Mouse (Mus musculus): ENCODE results near the gene Rpl10a. TPM values are rescaled to one million over a fixed set of nuclear protein-coding genes. Genes with fewer than 3 reads are reported as not detected.
A peak's percentile ranks its signal among the peaks of the same experiment; 100 is the strongest.
"Not testable (repeated sequence)": the region's sequence is repeated elsewhere in the genome, so short reads cannot be mapped to it uniquely, and the experiment has no call there.

Gene Rpl10a
- polyA plus RNA-seq, 1 experiment from 2014 or later: 341 TPM

DNA sequence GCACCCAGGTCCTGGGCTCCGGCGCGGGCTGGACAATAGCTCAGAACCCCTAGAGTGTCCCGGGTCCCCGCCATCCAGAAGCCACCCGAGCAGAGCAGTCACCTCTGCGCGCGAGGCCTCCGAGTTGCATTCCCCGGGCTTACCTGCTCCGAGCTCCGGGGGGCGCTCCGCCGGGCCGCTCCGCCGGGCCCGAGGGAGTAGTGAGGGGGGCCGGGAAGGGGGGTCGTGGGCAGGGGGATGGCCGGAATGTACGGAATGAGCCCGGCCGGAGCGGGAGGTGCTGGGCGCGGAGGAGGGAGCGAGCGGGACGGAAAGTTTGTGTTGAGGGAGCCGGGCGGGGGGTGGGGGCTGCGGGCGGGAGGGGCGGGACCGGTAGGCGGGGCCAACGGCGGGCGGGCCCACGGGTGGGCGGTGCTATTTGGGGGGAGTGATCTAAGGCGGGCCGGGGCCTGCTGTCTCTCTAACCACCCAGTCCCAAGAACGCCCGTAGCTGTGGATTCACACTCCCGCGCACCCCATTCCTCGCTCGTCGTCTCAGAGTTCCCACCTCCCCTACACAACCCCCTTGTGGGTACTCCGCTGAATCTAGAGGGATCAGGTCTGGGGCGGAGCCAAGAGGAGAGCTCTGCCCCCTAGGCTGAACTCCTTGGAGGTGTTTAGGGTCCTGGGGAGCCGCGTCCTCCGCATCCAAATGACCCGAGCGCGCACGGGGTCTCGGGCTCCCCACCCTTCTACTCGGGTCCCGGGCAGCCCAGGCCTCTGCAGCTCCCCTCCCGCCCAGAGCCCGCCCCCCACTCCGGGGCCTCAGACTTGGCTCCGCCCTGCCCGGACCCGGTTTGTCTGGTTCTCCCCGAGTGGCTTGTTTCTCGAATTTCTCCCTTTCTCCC lies 22.4 kb downstream of the Rpl10a start, which contains the start of gene Tead3:
Gene Tead3, minus strand, starts transcription at position 352 of the 887 bp plus-strand sequence.
- Histone ChIP-seq H3K4me3 (peak within 1 kb of the TSS; percentile 65), H3K27me3 (replicated peaks) (peaks cover 38% of the 10 kb centered on the region), H3K4me2 (replicated peaks) (peak within 1 kb of the TSS; percentile 94), H3K9me3 (no peaks in the 10 kb centered on the region), H3K4me1 (peaks cover 41% of the 10 kb centered on the region), H3K36me3 (no peaks in the 10 kb centered on the region), H3K9ac (peak within 1 kb of the TSS; percentile 79), H3K27ac (no peak within 1 kb of the TSS; the same call in 1 of the 2 replicates)
- ATAC-seq (ENCODE audit: low FRiP score, low read depth): peak; percentile 66
- WGBS: under 1% methylated on average over 59 of the region's 73 CpGs

DNA sequence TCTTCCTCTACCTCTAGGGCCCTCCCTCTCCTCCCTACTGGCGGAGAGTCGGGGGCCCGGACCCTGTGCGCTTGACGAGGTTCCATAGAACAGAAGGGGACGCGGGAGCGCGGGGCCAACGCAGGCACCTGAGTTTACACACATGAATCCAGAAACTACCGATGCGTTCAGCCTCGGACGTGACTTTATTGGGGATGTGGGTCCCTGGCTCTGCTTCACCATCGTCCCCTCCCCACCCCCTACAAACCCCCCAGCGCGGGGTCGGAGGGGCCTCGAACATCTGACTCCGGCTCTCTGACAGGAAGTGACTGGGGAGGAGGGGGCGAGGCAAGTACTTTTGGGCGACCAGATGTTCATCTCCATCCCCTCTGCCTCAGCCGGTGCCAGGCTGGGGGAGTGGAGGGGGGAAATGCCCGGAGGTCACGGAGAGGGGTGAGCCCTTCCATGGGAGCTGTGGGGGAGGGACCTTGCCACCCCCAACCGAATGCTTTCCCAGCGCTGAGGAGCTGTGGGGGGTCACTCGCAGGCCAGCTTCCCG lies 23.2 kb downstream of the Rpl10a start:
- ATAC-seq (ENCODE audit: low FRiP score, low read depth): peak; percentile 17; the same call in 1 of the 2 replicates
- under 1% methylated on average over 29 of the region's 29 CpGs for WGBS
- Histone ChIP-seq H3K36me3 (no peaks in the 10 kb centered on the region), H3K4me1 (peaks cover 34% of the 10 kb centered on the region), H3K27ac (no peak overlapping the region), H3K4me2 (replicated peaks) (peak overlapping the region; percentile 94), H3K4me3 (peak overlapping the region; percentile 65), H3K9me3 (no peaks in the 10 kb centered on the region), H3K9ac (peak overlapping the region; percentile 79), H3K27me3 (replicated peaks) (peaks cover 31% of the 10 kb centered on the region)

DNA sequence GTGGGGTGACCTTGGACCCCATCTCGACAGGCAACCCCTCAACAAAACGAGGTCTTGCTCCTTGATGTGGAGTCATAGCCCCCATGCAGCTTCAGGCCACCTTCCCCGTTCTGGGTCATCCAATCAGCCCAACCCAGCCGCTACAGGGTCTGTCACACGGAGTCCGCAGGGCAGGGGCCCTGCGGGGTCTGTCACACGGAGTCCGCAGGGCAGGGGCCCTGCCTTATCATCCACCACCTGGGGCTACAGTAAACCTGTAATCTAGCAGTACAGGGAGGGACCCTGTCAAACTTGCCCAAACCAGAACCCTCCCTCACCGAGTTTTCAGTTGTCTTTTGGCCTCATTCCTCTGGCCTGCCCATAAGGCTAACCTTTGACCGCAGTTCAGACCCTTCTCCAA lies 23.7 kb downstream of the Rpl10a start:
- Histone ChIP-seq H3K4me2 (replicated peaks) (peak overlapping the region; percentile 94), H3K4me1 (peaks cover 34% of the 10 kb centered on the region), H3K27me3 (replicated peaks) (peaks cover 28% of the 10 kb centered on the region), H3K36me3 (no peaks in the 10 kb centered on the region), H3K27ac (no peak overlapping the region), H3K4me3 (peak overlapping the region; percentile 65), H3K9ac (no peak overlapping the region), H3K9me3 (no peaks in the 10 kb centered on the region)
- 4% methylated on average over 11 of the region's 11 CpGs for WGBS
- ATAC-seq (ENCODE audit: low FRiP score, low read depth): no peak

DNA sequence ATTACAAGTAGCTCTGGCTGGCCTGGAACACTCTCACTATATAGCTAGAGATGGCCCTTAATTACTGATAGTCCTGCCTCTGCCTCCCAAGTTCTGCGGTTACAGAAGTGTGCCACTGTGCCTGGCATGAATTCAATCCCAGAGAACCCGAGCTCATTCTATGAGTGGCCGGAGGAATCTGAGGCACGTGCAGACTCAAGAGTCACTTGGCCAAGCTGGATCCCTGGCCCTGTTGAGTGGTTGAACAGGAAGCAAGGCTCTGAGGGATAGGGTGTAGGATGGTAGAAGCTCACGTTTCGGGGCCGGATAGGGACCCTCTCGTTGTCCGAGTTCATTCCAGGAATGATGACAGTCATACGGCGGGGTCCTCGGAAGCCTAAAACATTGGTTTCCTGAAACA lies 27.6 kb downstream of the Rpl10a start:
- WGBS: 89% methylated on average over 12 of the region's 12 CpGs
- Histone ChIP-seq H3K27me3 (replicated peaks) (peaks cover 49% of the 10 kb centered on the region), H3K36me3 (no peaks in the 10 kb centered on the region), H3K4me1 (peaks cover 11% of the 10 kb centered on the region), H3K9me3 (no peaks in the 10 kb centered on the region), H3K9ac (no peak overlapping the region), H3K27ac (no peak overlapping the region), H3K4me3 (no peak overlapping the region), H3K4me2 (replicated peaks) (no peak overlapping the region)
- ATAC-seq (ENCODE audit: low FRiP score, low read depth): no peak

DNA sequence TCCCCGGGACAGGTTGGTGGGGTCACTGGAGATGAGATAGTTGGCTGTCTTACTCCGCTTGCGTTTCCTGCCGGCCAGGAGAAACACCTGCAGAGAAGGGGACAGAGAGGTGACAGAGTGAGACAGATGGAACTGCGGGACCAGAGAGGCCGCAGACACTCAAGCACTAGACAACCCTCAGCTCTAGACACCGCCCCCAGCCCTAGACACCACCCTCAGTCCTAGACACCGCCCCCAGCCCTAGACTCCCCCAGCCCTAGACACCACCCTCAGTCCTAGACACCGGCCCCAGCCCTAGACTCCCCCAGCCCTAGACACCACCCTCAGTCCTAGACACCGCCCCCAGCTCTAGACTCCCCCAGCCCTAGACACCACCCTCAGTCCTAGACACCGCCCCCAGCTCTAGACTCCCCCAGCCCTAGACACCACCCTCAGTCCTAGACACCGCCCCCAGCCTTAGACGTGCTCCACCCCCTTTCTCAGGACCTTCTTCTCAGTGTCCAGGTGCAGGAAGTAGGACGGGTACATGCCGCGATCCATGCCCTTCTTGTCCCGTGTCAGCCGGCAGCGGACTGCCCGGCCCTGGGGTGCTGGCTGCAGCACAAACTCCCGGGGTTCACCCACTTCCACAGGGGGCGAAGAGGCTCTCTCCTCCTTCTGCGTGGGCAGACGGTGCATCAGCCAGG lies 30.4 kb downstream of the Rpl10a start:
- Histone ChIP-seq H3K27me3 (replicated peaks) (peaks cover 56% of the 10 kb centered on the region), H3K4me1 (peaks cover 11% of the 10 kb centered on the region)
- not testable (repeated sequence) for H3K36me3 ChIP-seq; H3K27ac ChIP-seq; ATAC-seq (ENCODE audit: low FRiP score, low read depth); H3K4me2 ChIP-seq (replicated peaks); H3K4me3 ChIP-seq; H3K9ac ChIP-seq; H3K9me3 ChIP-seq
- WGBS: 14% methylated on average over 22 of the region's 24 CpGs

DNA sequence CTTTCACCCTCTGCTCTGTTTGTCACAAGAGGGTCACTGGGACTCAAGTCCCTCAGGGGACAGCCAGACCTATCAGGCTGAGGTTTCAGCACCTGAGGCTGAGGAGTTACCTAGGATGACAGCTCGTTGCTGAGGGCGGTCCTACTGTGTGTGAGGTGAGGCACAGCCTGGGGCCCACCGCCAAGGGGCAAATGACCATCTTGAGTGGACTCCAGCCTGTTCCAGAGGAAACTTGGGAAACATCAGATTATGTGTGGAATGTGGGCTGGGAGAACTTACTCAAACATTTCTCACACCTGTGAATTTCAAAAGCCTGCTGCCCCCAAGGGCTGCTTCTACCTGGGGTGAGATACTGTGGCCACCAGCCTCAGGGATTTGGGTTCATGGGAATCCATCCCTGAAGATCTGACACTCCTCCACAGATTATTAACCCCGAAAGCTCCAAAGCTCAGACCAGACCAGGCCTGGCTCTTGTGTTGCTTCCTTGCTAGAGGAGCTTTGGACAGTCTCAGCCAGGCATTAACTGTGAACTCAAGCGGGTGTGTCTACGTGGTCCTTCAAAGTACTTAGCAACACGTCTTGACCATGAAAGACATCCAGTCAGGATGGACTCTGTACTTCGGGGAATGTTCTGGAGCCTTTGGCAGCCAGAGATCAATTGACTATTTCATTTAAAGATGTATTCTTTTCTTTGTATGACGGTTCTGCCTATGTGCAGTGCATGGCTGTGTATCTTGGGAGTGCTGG lies 32.4 kb downstream of the Rpl10a start:
- H3K4me2 ChIP-seq (replicated peaks): no peak overlapping the region
- no peaks in the 10 kb centered on the region for H3K9me3 ChIP-seq
- H3K27ac ChIP-seq: no peak overlapping the region
- WGBS: 79% methylated on average over 9 of the region's 9 CpGs
- H3K36me3 ChIP-seq: no peaks in the 10 kb centered on the region
- peaks cover 75% of the 10 kb centered on the region for H3K27me3 ChIP-seq (replicated peaks)
- H3K4me3 ChIP-seq: no peak overlapping the region
- no peak for ATAC-seq (ENCODE audit: low FRiP score, low read depth)
- H3K9ac ChIP-seq: no peak overlapping the region
- peaks cover 19% of the 10 kb centered on the region for H3K4me1 ChIP-seq

DNA sequence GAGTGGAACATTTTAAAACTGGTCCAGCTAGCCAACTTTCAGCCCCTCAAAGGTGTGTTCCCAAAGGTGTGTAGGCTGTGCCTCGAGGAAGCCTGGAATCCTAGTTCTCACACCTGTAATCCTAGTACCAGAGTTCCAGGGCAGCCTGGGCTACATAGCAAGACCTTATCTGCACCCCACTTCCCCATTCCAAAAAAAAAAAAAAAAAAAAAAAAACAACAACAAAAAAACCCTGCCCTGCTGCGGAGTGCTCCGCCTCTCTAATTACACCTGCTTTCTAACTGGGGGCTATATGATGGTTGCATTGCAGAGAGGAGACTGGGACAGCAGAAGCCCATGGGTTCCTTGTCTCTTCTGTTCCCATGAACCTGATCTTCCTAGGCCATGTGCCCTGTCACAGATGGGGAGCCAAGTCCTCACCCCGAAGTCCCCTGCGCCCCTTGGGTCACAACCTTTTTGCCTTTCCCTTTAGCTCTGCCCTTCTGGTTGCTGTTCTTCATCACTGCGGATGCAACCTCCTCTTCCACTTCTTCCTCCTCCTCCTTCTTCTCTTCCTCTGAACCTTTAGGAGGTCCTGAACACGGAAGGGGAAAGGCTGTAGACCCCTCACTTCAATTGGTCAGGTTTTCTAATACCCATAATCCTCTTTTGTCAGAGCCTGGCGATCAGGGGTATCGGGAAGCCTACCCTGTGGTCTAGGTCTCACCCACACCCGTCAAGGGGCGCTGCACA lies 33.8 kb downstream of the Rpl10a start:
- peaks cover 19% of the 10 kb centered on the region for H3K4me1 ChIP-seq
- 26% methylated on average over 11 of the region's 11 CpGs for WGBS
- peak overlapping the region; percentile 65 for H3K4me2 ChIP-seq (replicated peaks)
- no peaks in the 10 kb centered on the region for H3K9me3 ChIP-seq
- H3K9ac ChIP-seq: peak overlapping the region; percentile 35
- ATAC-seq (ENCODE audit: low FRiP score, low read depth): no peak
- no peak overlapping the region for H3K27ac ChIP-seq
- H3K4me3 ChIP-seq: peak overlapping the region; percentile 31
- peaks cover 80% of the 10 kb centered on the region for H3K27me3 ChIP-seq (replicated peaks)
- no peaks in the 10 kb centered on the region for H3K36me3 ChIP-seq

DNA sequence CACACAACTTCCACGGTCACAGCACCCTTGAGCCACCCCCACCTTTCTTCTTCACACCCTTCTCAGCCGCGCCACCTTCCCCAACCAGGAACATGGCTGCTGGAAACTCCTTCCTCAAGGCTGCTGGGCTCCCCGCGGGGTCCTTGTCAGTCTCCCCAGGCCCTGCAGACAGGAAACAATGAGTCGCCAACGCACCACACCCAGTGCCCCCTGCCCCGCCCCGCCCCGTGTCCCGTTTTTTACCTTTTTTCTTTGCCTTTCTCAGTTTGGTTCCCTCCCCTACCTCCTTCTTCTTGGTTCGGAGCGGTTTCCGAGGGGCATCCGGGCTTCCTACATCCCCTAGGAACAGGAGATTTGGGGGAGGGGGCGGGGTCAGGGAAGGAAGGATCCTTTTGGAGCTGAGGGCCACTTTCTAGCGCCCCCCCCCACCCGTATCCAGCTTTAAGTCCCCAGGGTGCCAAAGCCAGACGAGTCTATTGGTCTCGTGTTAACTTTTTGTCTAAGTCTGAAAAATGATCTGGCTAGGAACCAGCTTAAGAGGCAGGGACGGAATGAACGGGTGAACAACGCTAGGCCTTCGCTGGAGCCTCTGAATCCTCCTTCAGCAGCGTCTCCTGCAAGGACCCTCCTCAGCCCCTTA lies 34.5 kb downstream of the Rpl10a start:
- no peak for ATAC-seq (ENCODE audit: low FRiP score, low read depth)
- H3K9me3 ChIP-seq: no peaks in the 10 kb centered on the region
- H3K27me3 ChIP-seq (replicated peaks): peaks cover 82% of the 10 kb centered on the region
- under 1% methylated on average over 25 of the region's 25 CpGs for WGBS
- no peaks in the 10 kb centered on the region for H3K36me3 ChIP-seq
- peak overlapping the region; percentile 65 for H3K4me2 ChIP-seq (replicated peaks)
- peaks cover 19% of the 10 kb centered on the region for H3K4me1 ChIP-seq
- peak overlapping the region; percentile 35 for H3K9ac ChIP-seq
- H3K27ac ChIP-seq: no peak overlapping the region
- peak overlapping the region; percentile 31 for H3K4me3 ChIP-seq

DNA sequence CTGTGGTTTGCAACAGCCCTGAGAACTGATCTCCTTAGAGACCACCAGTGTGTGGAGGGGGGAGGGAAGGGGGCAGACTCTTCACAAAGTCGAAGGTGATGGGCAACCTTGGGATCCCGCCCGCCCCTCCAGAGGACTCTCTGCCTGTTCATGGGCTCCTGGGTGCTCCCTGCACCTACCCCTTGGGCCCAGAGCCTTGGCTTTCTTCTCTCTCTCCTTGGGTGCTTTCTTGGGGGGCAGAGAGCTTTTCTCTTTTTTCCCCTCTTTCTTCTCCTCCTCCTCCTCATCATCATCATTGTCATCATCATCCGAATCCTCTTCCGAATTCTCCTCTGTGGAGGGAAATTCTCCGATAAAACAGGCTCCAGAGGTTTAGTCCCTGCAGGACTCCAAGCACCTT lies 35.2 kb downstream of the Rpl10a start:
- H3K9ac ChIP-seq: no peak overlapping the region
- H3K9me3 ChIP-seq: no peaks in the 10 kb centered on the region
- no peak for ATAC-seq (ENCODE audit: low FRiP score, low read depth)
- peaks cover 19% of the 10 kb centered on the region for H3K4me1 ChIP-seq
- no peak overlapping the region for H3K4me3 ChIP-seq
- 5% methylated on average over 6 of the region's 6 CpGs for WGBS
- no peaks in the 10 kb centered on the region for H3K36me3 ChIP-seq
- H3K27me3 ChIP-seq (replicated peaks): peaks cover 75% of the 10 kb centered on the region
- H3K4me2 ChIP-seq (replicated peaks): peak overlapping the region; percentile 65
- H3K27ac ChIP-seq: no peak overlapping the region

DNA sequence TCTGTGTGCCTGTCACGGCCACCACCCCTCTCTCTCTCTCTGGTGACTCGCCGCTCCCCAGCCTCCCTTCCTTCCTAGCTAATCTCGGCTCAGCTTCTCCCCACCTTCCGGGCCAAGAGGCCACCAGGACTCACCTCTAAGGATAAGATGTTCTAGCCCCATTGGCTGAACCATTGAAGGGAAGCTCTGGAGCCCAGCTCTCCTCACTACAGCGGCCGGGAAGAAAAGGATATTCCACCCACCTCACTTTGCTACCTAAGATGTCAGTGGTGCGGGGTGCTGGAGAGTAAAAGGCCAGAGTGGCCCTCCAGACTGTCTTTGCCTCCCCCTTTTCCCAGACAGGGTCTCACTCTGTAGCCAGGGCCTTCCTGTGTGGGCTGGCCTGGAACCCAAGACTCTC lies 36.9 kb downstream of the Rpl10a start, which contains the start of gene Tulp1:
Gene Tulp1, minus strand, starts transcription at position 101 of the 400 bp plus-strand sequence.
- H3K27me3 ChIP-seq (replicated peaks): peaks cover 61% of the 10 kb centered on the region
- peaks cover 19% of the 10 kb centered on the region for H3K4me1 ChIP-seq
- no peak within 1 kb of the TSS for H3K4me3 ChIP-seq
- ATAC-seq (ENCODE audit: low FRiP score, low read depth): no peak
- H3K36me3 ChIP-seq: no peaks in the 10 kb centered on the region
- peak within 1 kb of the TSS; percentile 44 for H3K4me2 ChIP-seq (replicated peaks)
- H3K27ac ChIP-seq: no peak within 1 kb of the TSS
- WGBS: 26% methylated on average over 8 of the region's 8 CpGs
- no peaks in the 10 kb centered on the region for H3K9me3 ChIP-seq
- H3K9ac ChIP-seq: 0 out of 2 replicates have a peak within 1 kb of the TSS, but pooled peaks have one; percentile 13

DNA sequence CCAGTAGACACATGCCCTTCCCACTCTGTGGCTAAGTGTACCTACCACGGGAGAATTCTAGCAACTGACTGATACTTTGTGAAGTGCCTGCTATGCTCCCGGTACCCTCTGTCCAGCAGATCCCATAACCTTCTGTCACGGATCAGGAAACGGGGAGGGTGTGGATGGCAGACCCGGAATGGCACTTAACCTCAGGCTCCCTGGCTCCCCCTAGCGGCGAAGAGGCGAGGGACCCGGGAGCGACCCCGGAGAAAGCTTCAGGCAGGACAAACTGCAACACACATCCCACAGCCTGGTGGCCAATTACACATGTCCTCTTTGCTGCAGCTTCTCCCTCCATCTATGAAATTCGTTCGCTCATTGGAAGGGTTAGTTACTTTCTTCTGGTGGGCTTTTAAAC lies 40.2 kb downstream of the Rpl10a start:
- no peak overlapping the region for H3K4me3 ChIP-seq
- no peak for ATAC-seq (ENCODE audit: low FRiP score, low read depth)
- H3K9ac ChIP-seq: no peak overlapping the region

More for the DNA sequence above, 40.2 kb downstream of the Rpl10a start:
- Histone ChIP-seq H3K27ac (no peak overlapping the region), H3K36me3 (no peaks in the 10 kb centered on the region), H3K4me2 (replicated peaks) (no peak overlapping the region), H3K9me3 (no peaks in the 10 kb centered on the region), H3K4me1 (peaks cover 9% of the 10 kb centered on the region; the same call in 1 of the 2 replicates), H3K27me3 (replicated peaks) (peaks cover 31% of the 10 kb centered on the region)
- WGBS: 2% methylated on average over 13 of the region's 13 CpGs

All from neural tube, embryonic 12.5 days (tissue).